Mouse (Mus musculus) R1 (cell line): ENCODE measurements at regions not wholly inside any gene's neighbourhood (a gene's known extent, or its start where the extent isn't known, plus 50 kb on each side); places are given as distances from the start of the nearest gene placed in this dataset.

Source experiments
- DNase-seq: peaks from one replicate; pipeline ENCODE4 v3.0.0-alpha.2; 2018; ENCODE audit warnings: low read depth, low spot score

DNA sequence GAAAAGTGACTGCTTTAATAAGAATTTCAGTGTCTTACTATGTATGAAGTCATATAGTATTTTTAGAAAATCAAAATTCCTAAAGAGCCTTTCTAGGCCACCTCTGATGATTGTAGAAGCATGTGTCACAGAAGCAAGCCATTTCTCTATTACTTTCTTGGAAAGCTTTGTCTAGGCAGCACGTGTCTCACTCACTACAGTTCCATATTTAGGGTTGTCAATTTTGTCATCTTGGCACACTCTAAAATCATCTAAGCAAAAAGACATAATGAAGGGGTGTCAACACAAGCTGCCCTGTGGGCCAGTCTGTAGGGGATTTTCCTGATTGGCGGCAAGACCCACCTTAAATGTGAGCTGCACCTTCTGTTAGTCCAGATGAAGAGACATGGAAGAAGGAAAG lies 723.1 kb upstream of the Brinp1 start:
- DNase-seq = no peak

DNA sequence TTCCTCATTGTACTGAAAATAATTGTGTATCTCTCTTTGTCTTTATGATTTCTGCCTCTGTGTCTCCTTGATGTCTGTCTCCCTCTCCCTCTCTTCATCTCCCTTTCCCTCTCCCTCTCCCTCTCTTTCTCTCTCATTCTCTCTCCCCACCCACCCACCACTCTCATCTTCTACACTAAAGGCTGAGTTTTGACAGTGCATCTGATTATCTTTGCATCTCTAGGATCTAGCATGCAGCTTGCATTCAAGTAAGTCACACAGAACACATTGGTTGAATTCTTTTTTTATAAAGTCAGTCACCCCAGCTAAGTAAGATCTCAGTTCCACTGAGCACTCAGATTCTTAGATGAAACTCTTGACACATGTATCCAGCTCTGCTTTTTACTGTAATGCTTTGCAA lies 719.3 kb upstream of the Brinp1 start:
- no peak for DNase-seq

DNA sequence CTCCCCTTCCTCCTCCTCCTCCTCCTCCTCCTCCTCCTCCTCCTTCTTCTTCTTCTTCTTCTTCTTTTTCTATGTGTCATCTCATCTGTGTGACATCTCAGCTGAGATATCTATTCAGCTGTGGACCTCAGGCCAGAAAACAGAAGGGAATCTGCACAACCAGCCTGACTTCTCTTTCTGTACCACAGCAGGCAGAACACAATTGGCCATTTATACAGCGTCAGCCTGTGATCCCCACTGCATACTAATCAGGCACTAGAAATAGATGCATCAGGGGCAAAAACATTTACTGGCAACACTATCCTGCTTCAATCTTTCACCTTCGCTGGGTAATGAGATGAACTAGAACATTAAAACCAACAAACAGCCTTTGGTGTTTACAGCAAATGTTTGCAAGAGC lies 674.7 kb upstream of the Brinp1 start:
- no peak for DNase-seq

DNA sequence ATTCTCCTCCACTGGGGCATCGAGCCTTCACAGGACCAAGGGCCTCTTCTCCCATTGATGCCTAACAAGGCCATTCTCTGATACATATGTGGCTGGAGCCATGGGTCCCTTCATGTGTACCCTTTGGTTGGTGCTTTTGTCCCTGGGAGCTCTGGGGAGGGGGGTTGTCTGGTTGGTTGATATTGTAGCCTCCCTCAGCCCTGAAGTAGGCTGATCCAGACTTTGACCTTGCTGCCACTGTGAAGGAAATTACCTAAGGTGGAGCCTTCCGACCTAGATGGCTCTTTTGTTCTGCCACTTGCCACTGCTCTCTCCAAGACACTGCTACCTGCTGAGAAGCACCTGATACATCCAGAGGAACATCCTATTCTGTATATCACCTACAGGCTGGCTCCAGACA lies 672.2 kb upstream of the Brinp1 start:
- DNase-seq = peak; percentile 78

DNA sequence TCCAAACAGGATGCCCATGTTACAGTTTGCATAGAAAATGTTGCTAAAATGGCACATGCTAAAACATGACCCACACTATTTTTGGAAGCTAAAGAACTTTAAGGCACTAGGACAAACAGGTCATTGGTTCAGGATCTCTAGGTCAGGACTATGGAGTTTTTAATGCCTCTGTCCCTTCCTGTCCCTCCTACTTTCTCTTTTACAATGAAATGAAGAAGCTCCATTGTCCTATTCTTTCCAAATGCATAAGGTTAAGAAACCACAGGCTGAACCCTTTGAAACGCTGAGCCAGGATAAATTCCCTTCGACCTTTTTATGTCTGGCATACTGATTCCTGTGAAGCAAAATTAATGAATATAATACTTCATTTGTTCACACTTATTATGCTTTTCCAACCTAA lies 671.6 kb upstream of the Brinp1 start:
- DNase-seq = peak; percentile 63

DNA sequence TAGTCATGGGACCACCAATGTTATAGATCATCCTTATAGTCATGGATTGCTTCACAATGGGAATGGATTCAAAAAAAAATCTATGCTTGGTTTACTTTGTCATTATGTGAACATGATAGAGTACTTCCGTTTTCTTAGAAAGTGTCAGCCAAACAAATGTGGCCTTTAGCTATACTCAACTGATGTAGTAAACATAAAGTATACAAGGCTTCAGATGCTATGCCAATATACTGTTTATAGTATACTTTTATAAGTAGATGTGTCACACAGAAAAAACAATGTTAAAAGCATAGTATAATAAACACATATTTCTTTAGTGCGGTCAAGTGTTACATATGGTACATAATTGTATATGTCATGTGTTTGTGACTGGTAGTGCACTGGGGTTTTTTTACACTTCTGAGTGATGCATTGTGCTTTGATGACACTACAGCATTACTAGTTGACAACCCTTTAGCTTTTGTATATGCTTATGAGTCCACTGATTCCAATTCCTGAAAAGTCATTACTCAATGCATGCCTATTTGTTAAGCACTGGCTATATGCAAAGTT lies 666.9 kb upstream of the Brinp1 start:
- no peak for DNase-seq

DNA sequence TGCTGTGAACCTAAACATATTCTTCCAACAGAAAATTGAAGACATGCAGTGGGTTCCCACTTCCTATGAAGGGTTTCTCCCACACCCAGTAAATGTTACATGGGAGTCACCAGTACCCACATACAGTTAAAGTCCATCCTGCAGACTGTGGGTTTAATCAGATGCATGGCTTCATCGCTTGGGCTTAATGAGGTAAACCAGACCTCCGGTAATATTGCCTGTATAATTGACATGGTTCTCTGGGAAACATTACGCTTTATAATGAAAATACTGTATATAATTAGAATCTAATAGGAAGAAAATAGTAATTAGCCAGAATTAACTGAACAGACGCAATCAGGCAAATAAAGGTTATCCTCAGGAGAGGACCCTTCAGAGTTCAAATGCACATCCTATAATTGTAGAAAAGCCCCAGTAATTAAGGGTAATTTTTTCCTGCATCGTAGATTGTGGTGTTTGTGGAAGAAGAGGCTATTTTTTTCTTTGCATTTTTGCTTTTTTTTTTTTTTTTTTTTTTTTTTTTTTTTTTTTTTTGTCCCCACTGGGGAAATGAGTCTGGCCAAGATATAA lies 664.0 kb upstream of the Brinp1 start:
- no peak for DNase-seq

DNA sequence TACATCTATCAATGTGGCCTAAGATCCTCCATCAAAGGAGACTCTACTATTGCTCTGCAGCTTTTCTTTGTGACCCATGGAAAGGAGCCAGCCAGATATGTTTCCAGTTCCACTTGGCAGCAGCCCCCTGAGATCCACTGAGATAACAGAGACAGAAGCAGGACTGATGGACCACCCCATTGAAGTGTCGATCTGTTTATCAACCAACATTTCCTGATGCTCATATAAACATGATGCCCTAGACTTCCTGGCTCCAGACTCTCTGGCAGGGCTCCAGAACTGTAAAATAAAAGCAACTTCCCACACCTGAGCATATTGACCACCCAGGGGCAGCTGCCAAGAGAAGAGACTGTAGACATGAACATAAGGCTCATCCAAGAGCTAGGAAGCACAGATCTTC lies 660.7 kb upstream of the Brinp1 start:
- no peak for DNase-seq

DNA sequence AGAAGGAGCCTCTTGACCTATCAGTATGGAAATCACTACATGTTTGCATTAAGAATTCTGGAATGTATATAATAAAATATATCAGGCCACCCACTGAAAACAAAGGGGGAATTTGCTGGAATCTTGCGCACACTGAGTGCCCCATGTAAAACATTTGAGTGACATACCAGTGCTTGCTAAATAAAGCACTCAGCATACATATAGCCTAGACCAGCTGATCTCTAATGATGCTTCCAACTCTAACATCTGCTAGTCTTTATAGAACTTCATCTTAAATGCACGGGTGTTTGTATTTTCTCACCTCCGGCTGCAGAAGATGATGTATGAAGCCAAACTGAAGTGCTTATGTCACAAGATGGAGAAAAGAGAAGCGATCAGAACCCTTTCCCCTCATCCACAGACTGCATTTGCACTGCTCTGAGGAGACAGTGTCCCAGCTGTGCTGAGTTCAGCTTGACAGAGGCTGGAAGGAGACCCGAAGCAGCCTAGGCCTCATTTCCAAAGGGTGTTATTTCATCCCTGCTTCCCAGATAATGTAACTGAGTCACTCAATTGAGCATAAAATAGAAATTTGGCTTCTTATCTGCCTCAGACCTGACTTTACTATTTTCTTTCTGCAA lies 657.6 kb upstream of the Brinp1 start:
- no peak for DNase-seq

DNA sequence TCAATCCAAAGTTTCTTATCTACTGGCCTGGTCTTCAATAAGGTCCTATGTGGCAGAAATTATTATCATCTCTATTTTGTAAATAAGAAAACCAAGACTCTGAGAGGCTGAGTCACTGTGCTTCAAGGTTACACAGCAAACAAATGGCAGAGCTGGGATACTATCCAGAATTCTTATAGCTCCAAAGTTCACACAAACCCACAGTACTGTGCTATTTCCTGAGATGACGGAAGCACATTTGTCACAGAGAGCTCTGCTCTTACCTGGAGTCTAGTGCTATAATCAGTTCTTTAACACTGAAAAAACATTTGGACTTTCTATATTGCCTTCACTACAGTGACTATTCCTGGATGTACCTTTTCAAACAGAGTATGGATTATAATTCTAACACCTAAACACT lies 654.7 kb upstream of the Brinp1 start:
- DNase-seq = no peak

DNA sequence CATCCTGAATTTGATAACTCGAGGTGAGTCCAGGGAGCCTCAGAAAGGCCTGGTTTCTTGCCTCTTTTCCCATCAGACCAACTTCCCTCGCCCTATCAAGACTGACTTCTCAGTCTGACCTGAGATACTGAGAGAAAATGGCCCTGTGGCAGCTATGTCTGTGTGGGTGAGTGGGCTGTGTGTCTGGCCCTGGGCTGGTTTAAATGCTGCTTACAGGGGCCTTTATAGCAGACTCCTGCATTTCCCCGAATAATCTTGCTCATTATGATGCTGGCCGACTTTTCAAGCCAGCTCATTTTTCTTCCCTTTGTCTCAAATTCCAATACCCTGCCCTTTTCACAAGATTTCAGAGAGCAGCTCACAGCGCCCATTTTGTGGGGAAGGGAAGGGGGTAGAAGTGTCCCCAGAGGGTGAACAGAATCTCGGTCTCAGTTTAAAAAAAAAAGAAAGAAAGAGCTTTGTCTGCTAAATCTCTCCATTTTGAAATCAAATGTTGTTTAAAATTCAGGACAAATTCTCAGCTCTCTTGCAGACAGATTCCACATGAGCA lies 642.9 kb upstream of the Brinp1 start:
- DNase-seq = no peak

DNA sequence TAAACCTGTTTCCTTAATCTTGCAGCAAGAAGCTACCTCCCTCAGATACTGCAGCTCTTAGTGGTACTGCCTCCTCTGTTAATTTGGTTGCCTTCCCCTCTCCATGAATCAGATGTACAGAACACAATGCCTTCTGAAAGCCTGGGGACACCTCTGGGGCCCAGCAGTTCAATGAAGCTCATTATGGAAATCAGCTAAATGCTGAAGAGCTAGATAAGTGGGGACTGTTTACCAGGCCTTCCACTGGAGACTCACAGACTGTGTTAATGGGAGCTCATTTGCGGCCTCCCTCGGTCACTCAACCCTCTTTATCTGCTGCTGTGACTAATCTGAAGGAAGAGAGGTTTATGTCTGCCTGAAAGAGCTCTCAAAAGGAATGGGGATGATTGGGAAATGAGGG lies 639.8 kb upstream of the Brinp1 start:
- DNase-seq = no peak

DNA sequence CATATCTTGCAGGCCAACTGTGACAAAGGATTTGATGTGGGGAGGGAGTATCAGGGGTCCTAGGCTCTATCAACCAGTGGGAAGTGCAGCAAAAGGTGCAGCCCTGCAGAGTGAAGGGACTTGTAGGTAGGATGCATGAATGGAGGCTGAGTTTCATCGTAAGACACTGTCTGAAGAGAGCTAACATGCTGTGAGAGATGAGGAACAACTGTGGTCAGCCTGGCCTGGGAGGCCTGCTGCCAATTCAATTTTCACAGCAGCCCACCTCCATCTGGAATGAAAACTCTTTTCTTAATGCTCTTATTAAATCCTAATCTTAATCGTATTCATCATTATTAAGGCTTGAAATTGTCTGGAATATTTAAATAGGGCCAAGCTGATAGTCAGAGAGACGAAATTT lies 622.1 kb upstream of the Brinp1 start:
- DNase-seq = no peak

DNA sequence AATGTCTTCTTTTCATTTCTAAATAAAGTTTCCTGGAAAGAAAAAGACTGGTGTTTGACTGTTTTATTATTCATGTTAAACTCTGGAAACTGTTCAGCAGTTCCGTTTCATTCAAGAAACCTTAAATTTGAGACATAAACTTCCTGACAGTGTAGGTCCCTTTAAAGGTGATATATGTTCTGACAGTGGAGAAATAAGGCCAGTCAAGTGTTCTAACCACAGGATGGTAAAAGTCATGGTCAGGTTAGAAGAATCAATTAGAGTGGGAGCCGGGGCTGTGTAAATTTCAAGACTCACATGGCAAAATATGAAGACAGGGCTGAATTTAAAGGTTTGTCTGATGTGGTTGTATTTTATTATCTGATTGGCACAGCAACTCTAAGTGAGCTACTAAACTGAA lies 593.9 kb upstream of the Brinp1 start:
- DNase-seq = no peak

DNA sequence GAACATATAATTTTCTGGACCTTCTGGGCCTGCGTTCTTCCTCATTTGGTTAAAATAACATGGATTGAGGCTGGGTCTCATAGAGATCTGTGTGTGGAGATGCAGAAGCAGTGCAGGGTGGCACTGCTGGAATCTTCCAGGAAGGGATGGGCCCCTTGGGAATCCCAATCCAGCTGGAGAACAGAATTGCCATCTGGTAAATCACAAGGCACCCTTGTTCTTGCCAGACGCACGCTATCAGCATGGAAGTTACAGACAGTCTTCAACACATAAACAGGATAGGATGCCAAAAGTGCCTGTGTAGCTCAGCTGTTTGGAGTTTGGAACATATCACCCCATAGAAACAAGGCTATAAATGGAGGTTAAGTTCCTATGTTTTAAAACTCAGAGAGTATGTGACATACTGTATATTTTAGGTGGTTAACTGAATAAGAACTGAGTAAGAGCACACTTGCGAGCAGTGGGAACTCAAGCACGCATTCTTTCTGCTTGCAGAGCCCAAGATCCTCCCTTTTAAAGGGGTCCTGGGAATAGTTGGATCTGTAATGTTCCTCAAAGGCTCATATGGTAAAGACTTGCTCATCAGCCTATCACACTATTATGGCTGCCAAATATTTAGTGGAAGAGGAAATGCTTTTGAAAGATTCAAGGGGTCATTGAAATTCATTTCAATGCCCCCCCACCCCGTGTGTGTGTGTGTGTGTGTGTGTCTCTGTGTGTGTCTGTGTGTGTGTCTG lies 584.1 kb upstream of the Brinp1 start:
- no peak for DNase-seq

DNA sequence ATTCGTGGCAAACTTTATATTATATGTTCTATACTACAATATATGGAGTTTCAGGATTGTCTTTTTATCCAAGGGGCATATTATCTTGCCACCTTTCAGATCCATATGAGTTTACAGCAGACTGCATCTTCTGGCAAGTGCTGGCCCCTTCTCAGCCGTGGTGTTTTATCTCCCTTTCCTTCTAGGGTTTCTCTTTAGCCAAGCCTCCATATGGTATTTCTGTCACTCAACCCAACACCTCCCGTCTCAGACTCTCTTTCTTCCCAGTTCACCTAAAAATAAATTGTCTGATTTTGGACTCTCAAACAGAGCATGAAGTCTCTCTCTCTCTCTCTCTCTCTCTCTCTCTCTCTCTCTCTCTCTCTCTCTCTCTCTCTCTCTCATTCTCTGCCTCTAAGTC lies 578.9 kb upstream of the Brinp1 start:
- no peak for DNase-seq

DNA sequence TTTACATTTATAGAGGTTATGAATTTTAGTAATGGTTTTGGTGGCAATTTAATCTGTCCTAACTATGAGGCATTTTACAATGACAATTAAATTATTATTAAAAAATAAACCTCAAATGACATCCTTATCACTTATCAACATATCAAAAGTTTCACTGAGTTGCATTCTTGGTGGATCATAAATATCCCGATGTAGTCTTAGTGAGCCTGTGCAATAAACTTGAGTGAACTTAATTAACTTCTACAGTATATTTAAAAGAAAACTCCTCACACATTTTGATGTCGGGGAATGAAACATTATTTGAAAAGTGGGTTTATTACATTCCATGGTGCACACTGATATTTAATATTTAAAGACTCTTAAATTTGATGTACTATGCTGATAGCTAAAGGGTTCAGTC lies 568.9 kb upstream of the Brinp1 start:
- no peak for DNase-seq

DNA sequence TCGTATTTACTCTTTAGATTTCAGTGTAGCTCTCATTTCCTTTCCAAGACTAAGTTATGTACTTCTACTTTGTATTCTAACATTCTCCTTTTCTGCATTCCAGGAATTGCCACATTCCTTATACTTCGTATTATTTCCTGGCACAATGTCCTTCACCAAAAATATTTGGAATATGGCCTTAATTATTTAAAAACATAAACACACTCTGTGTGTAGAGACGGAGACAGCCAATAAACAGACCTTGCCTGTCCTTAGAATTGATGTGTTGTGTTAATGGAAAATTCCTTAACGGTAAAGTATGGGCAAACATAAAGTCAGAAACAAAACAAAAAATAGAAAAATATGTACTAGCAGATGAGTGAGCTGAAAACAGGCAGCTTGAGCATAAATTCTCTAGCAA lies 554.1 kb upstream of the Brinp1 start:
- DNase-seq = no peak

DNA sequence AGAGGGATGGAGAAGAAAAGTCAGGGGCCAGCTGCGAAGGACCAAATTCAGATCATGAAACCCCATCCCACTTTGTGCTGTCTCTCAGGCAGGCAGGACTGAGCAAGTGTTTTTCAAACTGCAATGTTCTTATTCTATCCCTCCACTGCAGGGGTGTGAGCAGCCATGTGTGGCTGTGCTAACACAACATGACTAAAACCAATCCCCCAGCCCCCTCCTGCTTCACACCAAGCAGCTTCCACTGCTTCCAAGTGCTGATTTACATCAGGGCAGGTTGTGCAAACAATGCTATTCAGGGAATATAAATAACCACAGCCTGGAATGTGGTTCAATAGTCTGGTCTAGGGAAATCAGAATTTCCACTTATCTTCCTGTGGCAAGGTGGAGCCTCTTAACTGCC lies 517.0 kb upstream of the Brinp1 start:
- peak; percentile 2 for DNase-seq

DNA sequence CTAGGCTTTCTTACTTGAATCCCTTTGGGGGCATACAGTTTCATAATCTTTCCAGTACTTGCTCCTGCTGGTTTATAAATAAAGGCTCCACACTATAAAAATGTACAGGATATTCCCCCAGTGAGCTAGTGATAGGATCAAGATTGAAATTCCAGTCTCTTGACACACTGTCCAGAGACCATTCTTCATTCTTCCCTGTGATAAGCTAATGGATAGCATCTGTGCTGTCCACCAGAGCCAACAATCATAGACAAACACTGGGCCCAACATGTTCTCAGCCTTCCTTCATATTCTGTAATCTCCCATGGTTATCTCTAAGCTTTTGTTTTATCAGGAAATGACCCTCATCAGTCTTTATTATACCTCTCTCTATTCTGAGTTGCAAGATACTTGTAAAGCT lies 505.8 kb upstream of the Brinp1 start:
- no peak for DNase-seq

DNA sequence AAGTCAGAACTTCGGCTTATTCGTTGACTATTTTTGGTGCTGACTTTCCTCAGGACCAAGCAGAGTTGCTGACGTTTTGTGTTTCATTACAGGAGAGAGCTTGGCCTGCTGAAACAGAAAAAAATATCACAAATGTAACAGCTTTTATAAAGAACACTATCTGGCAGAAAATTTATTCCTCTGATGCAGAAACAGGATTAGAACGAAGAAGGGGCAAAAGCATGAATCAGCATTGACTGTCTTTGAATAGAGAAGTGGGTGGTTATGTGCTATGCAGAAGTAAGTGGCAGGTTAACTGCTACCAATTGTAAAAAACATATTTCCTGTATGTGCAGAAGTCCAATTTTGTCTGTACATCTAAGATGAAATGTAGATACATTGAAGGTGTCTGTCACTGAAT lies 502.2 kb upstream of the Brinp1 start:
- no peak for DNase-seq

DNA sequence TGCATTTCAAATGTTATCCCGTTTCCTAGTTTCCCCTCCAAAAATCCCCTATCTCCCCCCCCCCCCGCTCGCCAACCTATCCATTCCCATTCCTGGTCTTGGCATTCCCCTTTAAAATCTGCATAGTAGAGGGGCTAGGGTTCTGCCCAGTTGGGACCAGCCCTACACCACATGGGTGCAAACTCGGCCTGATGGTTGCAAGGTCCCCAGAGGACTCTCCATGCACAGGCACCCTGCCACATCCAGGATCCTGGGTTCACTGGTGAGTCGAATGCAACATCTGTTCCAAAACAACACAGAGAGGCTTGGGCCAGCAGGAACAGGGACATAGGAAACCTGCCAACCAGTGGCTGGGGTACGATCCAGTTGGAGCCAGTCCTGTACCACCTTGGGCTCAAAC lies 492.0 kb upstream of the Brinp1 start:
- no peak for DNase-seq

DNA sequence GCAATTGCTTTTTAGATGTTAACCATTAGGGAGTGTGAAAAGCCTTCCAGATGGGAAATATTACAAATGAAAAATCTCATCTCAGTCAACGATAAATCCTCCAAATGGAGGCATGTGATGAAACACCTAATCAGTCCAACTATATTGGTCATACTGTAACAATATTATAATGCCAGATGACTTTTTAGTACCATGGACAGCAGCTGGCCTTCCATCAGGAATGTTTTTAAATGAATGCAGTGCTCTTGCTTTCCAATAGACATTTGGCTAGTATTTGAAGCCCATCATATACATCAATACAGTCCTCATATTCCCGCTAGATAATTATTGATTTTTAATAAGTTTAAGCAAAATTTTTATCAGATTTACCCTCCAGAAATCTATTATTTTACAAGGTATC lies 489.8 kb upstream of the Brinp1 start:
- DNase-seq = peak; percentile 9
